Mouse (Mus musculus) liver, adult 2 months (tissue): ENCODE measurements at regions not wholly inside any gene's neighbourhood (a gene's known extent, or its start where the extent isn't known, plus 50 kb on each side); places are given as distances from the start of the nearest gene placed in this dataset.

ENCODE experiments used
- DNase-seq: peaks from one replicate; pipeline ENCODE4 v3.0.0-alpha.2; 2011; ENCODE audit warnings: low read depth, low spot score; ENCODE audit errors: extremely low read depth
- H3K27ac ChIP-seq: fragments of 200-500 bp; replicated peaks from 2 replicates; pipeline ENCODE4 v1.5.1; 2012; ENCODE audit warnings: low read depth, mild to moderate bottlenecking, control low read depth, inconsistent platforms, low read length; ENCODE audit not compliant: insufficient read depth
- H3K27me3 ChIP-seq: fragments of 200-500 bp; 2 replicates; pipeline ENCODE4 v1.6.1; 2012; ENCODE audit warnings: mild to moderate bottlenecking, moderate library complexity, low read length, inconsistent platforms; ENCODE audit not compliant: control insufficient read depth, insufficient read depth
- H3K36me3 ChIP-seq: fragments of 200-500 bp; 2 replicates; pipeline ENCODE4 v1.6.1; 2012; ENCODE audit warnings: low read length, inconsistent platforms; ENCODE audit not compliant: control insufficient read depth, insufficient read depth
- H3K4me1 ChIP-seq: fragments of 200-500 bp; 2 replicates; pipeline ENCODE4 v1.6.1; 2011; ENCODE audit warnings: low read length; ENCODE audit not compliant: control insufficient read depth, insufficient read depth
- H3K4me3 ChIP-seq: fragments of 200-500 bp; 2 replicates; pipeline ENCODE4 v1.5.1; 2011; ENCODE audit warnings: low read depth, mild to moderate bottlenecking, control low read depth, low read length, moderate library complexity; ENCODE audit not compliant: insufficient read depth
- H3K79me2 ChIP-seq: fragments of 200-500 bp; 2 replicates; pipeline ENCODE4 v1.6.1; 2012; ENCODE audit warnings: inconsistent platforms, mild to moderate bottlenecking, low read length, moderate library complexity; ENCODE audit not compliant: control insufficient read depth, insufficient read depth
- H3K9ac ChIP-seq: fragments of 200-500 bp; 2 replicates; pipeline ENCODE4 v1.6.1; 2012; ENCODE audit warnings: low read depth, mild to moderate bottlenecking, control low read depth, inconsistent platforms, low read length
- CTCF ChIP-seq: fragments of 200-500 bp; IDR thresholded peaks from 2 replicates; pipeline ENCODE4 v1.5.1; 2011; ENCODE audit warnings: low read depth, low read length, control low read depth
- POLR2A ChIP-seq: fragments of 200-500 bp; IDR thresholded peaks from 2 replicates; pipeline ENCODE4 v1.6.1; 2011; ENCODE audit warnings: low read length, control low read depth; ENCODE audit not compliant: insufficient read depth; ENCODE audit errors: extremely low read depth
- WGBS: fragments of 180-500 bp; shearing (Covaris S2); methylation state at CpG from one replicate; pipeline ENCODE4 v1.1.7; 2018; 5-methylcytosine and 5-hydroxymethylcytosine counted together

- no peak overlapping the region for H3K9ac ChIP-seq
- no peak for DNase-seq
- H3K79me2 ChIP-seq: no peaks in the 10 kb centered on the region
- TF ChIP-seq POLR2A (no peak), CTCF (no peak)
- no peak overlapping the region for H3K4me3 ChIP-seq
- H3K27me3 ChIP-seq: no peaks in the 10 kb centered on the region
- no peak overlapping the region for H3K27ac ChIP-seq
- no peaks in the 10 kb centered on the region for H3K4me1 ChIP-seq
- 83% methylated on average over 1 of the region's 1 CpGs for WGBS
- H3K36me3 ChIP-seq: no peaks in the 10 kb centered on the region
These were observed 92.1 kb upstream of the Thrb start for GRCm38 (mm10) chr14:17567927-17568326.

GRCm38 (mm10) chr14:17569087-17569636 lies 90.9 kb upstream of the Thrb start:
- TF ChIP-seq POLR2A (no peak), CTCF (no peak)
- 56% methylated on average over 2 of the region's 2 CpGs for WGBS
- H3K27me3 ChIP-seq: no peaks in the 10 kb centered on the region
- no peak overlapping the region for H3K9ac ChIP-seq
- H3K27ac ChIP-seq: no peak overlapping the region
- DNase-seq: peak; percentile 8
- H3K4me1 ChIP-seq: no peaks in the 10 kb centered on the region
- H3K79me2 ChIP-seq: no peaks in the 10 kb centered on the region
- H3K36me3 ChIP-seq: no peaks in the 10 kb centered on the region
- no peak overlapping the region for H3K4me3 ChIP-seq

- no peaks in the 10 kb centered on the region for H3K4me1 ChIP-seq
- H3K27me3 ChIP-seq: no peaks in the 10 kb centered on the region
- no peak overlapping the region for H3K27ac ChIP-seq
- H3K36me3 ChIP-seq: no peaks in the 10 kb centered on the region
- peak; percentile 11 for DNase-seq
- TF ChIP-seq CTCF (no peak), POLR2A (no peak)
- no peak overlapping the region for H3K9ac ChIP-seq
- H3K4me3 ChIP-seq: no peak overlapping the region
- 78% methylated on average over 1 of the region's 1 CpGs for WGBS
- H3K79me2 ChIP-seq: no peaks in the 10 kb centered on the region
These were observed 81.3 kb upstream of the Thrb start for GRCm38 (mm10) chr14:17578776-17579175.

- Histone ChIP-seq H3K4me3 (no peak overlapping the region), H3K79me2 (no peaks in the 10 kb centered on the region), H3K27me3 (no peaks in the 10 kb centered on the region), H3K27ac (no peak overlapping the region), H3K9ac (no peak overlapping the region), H3K36me3 (no peaks in the 10 kb centered on the region), H3K4me1 (no peaks in the 10 kb centered on the region)
- TF ChIP-seq CTCF (no peak), POLR2A (no peak)
- DNase-seq: no peak
These were observed 70.5 kb upstream of the Thrb start for GRCm38 (mm10) chr14:17589595-17589994.

GRCm38 (mm10) chr14:17599553-17599952 lies 60.5 kb upstream of the Thrb start:
- no peak overlapping the region for H3K9ac ChIP-seq
- H3K79me2 ChIP-seq: no peaks in the 10 kb centered on the region
- no peaks in the 10 kb centered on the region for H3K36me3 ChIP-seq
- H3K27ac ChIP-seq: no peak overlapping the region
- H3K27me3 ChIP-seq: no peaks in the 10 kb centered on the region
- 70% methylated on average over 5 of the region's 5 CpGs for WGBS
- DNase-seq: no peak
- no peak for TF ChIP-seq CTCF
- no peak for TF ChIP-seq POLR2A
- no peak overlapping the region for H3K4me3 ChIP-seq
- no peaks in the 10 kb centered on the region for H3K4me1 ChIP-seq

- Histone ChIP-seq H3K27me3 (no peaks in the 10 kb centered on the region), H3K4me1 (no peaks in the 10 kb centered on the region), H3K27ac (no peak overlapping the region), H3K79me2 (no peaks in the 10 kb centered on the region), H3K9ac (no peak overlapping the region), H3K36me3 (no peaks in the 10 kb centered on the region), H3K4me3 (no peak overlapping the region)
- no peak for DNase-seq
- WGBS: 88% methylated on average over 1 of the region's 1 CpGs
- no peak for TF ChIP-seq POLR2A
- no peak for TF ChIP-seq CTCF
These were observed 57.7 kb upstream of the Thrb start for GRCm38 (mm10) chr14:17602357-17602756.
